Mouse (Mus musculus): Measurements from ENCODE around the gene Mrpl58.

GRCm38 (mm10) chr11:115370368-115370767 lies 33.2 kb upstream of the Mrpl58 start:
- no peak for TF ChIP-seq POLR2A (IDR thresholded peaks at IDR 0.05; ENCODE audit: control insufficient read depth, extremely low read depth, insufficient read depth, low read length, poor library complexity)
- TF ChIP-seq CTCF (IDR thresholded peaks at IDR 0.05; ENCODE audit: borderline replicate concordance, control insufficient read depth, extremely low read depth, insufficient read depth, low read length, poor library complexity) = no peak

Measured in thymus, adult 2 months (tissue).